Mouse (Mus musculus) stomach, embryonic 14.5 days (tissue): ENCODE data around the gene Sugp2. TPM values are rescaled to one million over a fixed set of nuclear protein-coding genes. Genes with fewer than 3 reads are reported as not detected.

ENCODE experiments used
- ATAC-seq: fragments of 200-750 bp; cut with Nextera tagmentation; 2 replicates; pipeline ENCODE4 v1.8.0; 2017; ENCODE audit warnings: low read depth, moderate TSS enrichment; ENCODE audit not compliant: insufficient number of reproducible peaks, insufficient read depth, low FRiP score
- H3K27ac ChIP-seq: fragments of 300-500 bp; sonication (generic); 2 replicates; pipeline ENCODE4 v1.5.1; 2014; ENCODE audit warnings: mild to moderate bottlenecking, low read length, moderate library complexity, mixed read lengths
- H3K27me3 ChIP-seq: fragments of 300-500 bp; sonication (generic); 2 replicates; pipeline ENCODE4 v1.6.1; 2014; ENCODE audit warnings: low read length, control low read depth, mixed read lengths; ENCODE audit not compliant: control insufficient read depth, insufficient read depth
- H3K36me3 ChIP-seq: fragments of 300-500 bp; sonication (generic); 2 replicates; pipeline ENCODE4 v1.6.1; 2014; ENCODE audit warnings: mild to moderate bottlenecking, control low read depth, low read length, moderate library complexity, mixed read lengths; ENCODE audit not compliant: control insufficient read depth, insufficient read depth
- H3K4me1 ChIP-seq: fragments of 300-500 bp; sonication (generic); 2 replicates; pipeline ENCODE4 v1.6.1; 2014; ENCODE audit warnings: low read length, control low read depth, mixed read lengths; ENCODE audit not compliant: control insufficient read depth, insufficient read depth
- H3K4me2 ChIP-seq: fragments of 300-500 bp; sonication (generic); replicated peaks from 2 replicates; pipeline ENCODE4 v1.6.1; 2014; ENCODE audit warnings: low read depth, low read length, control low read depth
- H3K4me3 ChIP-seq: fragments of 300-500 bp; sonication (generic); 2 replicates; pipeline ENCODE4 v1.5.1; 2014; ENCODE audit warnings: low read depth, low read length, control low read depth
- H3K9ac ChIP-seq: fragments of 300-500 bp; sonication (generic); replicated peaks from 2 replicates; pipeline ENCODE4 v1.6.1; 2014; ENCODE audit warnings: low read depth, mild to moderate bottlenecking, control low read depth, low read length, moderate library complexity, mixed read lengths
- H3K9me3 ChIP-seq: fragments of 300-500 bp; sonication (generic); 2 replicates; pipeline ENCODE4 v1.6.1; 2016; ENCODE audit warnings: low read depth, low read length, control low read depth; ENCODE audit not compliant: control insufficient read depth
- WGBS: fragments of 180-500 bp; shearing (Covaris S2); extraction: QIAGEN DNeasy Blood & Tissue Kit; methylation state at CpG from one replicate; pipeline ENCODE4 v1.1.7; 2014; 5-methylcytosine and 5-hydroxymethylcytosine counted together
- polyA plus RNA-seq: library from polyadenylated mRNA; unstranded; fragments of >200 nt; fragmentation: Nextera tagmentation; extraction: Ambion mirVana; gene quantifications from 2 replicates; pipeline ENCODE4 v1.2.1, GENCODE M21; 2014

The Sugp2 gene
- polyA plus RNA-seq, 1 experiment from 2014 or later: 30.7 TPM

- no peaks in the 10 kb centered on the region for H3K27me3 ChIP-seq
- no peak overlapping the region for H3K27ac ChIP-seq
- no peak for ATAC-seq
- WGBS: 65% methylated on average over 4 of the region's 4 CpGs
- H3K4me1 ChIP-seq: 0 out of 2 replicates have a peak, but pooled peaks cover 2% of the 10 kb centered on the region
- no peaks in the 10 kb centered on the region for H3K9me3 ChIP-seq
- H3K4me3 ChIP-seq: no peak overlapping the region
- no peaks in the 10 kb centered on the region for H3K36me3 ChIP-seq
- H3K9ac ChIP-seq: no peak overlapping the region
- H3K4me2 ChIP-seq: no peak overlapping the region
Observed at GRCm38 (mm10) chr8:70203072-70203471, 31.0 kb upstream of the Sugp2 start.

GRCm38 (mm10) chr8:70204757-70205156 is 29.3 kb upstream of the Sugp2 start:
- Histone ChIP-seq H3K4me2 (no peak overlapping the region), H3K27me3 (no peaks in the 10 kb centered on the region), H3K9me3 (no peaks in the 10 kb centered on the region), H3K36me3 (no peaks in the 10 kb centered on the region), H3K9ac (no peak overlapping the region), H3K4me1 (0 out of 2 replicates have a peak, but pooled peaks cover 2% of the 10 kb centered on the region), H3K27ac (no peak overlapping the region), H3K4me3 (no peak overlapping the region)
- no peak for ATAC-seq
- WGBS: 68% methylated on average over 1 of the region's 1 CpGs

GRCm38 (mm10) chr8:70208130-70208529 is 25.9 kb upstream of the Sugp2 start:
- H3K4me2 ChIP-seq: no peak overlapping the region
- no peaks in the 10 kb centered on the region for H3K27me3 ChIP-seq
- no peak overlapping the region for H3K4me3 ChIP-seq
- no peak for ATAC-seq
- H3K36me3 ChIP-seq: no peaks in the 10 kb centered on the region
- H3K27ac ChIP-seq: no peak overlapping the region
- 45% methylated on average over 1 of the region's 1 CpGs for WGBS
- no peaks in the 10 kb centered on the region for H3K9me3 ChIP-seq
- peaks cover 9% of the 10 kb centered on the region; the same call in 1 of the 2 replicates for H3K4me1 ChIP-seq
- H3K9ac ChIP-seq: no peak overlapping the region

- ATAC-seq: no peak
- Histone ChIP-seq H3K27ac (no peak overlapping the region), H3K9ac (no peak overlapping the region), H3K9me3 (no peaks in the 10 kb centered on the region), H3K36me3 (no peaks in the 10 kb centered on the region), H3K4me2 (0 out of 2 replicates have a peak overlapping the region, but pooled peaks have one; percentile 10), H3K4me1 (peaks cover 9% of the 10 kb centered on the region; the same call in 1 of the 2 replicates), H3K4me3 (no peak overlapping the region), H3K27me3 (no peaks in the 10 kb centered on the region)
- 22% methylated on average over 8 of the region's 8 CpGs for WGBS
Observed at GRCm38 (mm10) chr8:70210538-70210937, 23.5 kb upstream of the Sugp2 start.

- peak overlapping the region; percentile 99 for H3K4me2 ChIP-seq
- H3K27ac ChIP-seq: no peak overlapping the region
Observed at GRCm38 (mm10) chr8:70211275-70211674, 22.8 kb upstream of the Sugp2 start.

GRCm38 (mm10) chr8:70211726-70212111 is 22.3 kb upstream of the Sugp2 start:
- Histone ChIP-seq H3K27ac (no peak overlapping the region), H3K9me3 (no peaks in the 10 kb centered on the region), H3K4me1 (peaks cover 9% of the 10 kb centered on the region; the same call in 1 of the 2 replicates), H3K36me3 (no peaks in the 10 kb centered on the region), H3K4me2 (peak overlapping the region; percentile 99), H3K27me3 (no peaks in the 10 kb centered on the region), H3K4me3 (peak overlapping the region; percentile 68), H3K9ac (peak overlapping the region; percentile 63)
- no peak for ATAC-seq
- under 1% methylated on average over 31 of the region's 31 CpGs for WGBS

More at GRCm38 (mm10) chr8:70211275-70211674, 22.8 kb upstream of the Sugp2 start:
- no peaks in the 10 kb centered on the region for H3K36me3 ChIP-seq
- no peaks in the 10 kb centered on the region for H3K27me3 ChIP-seq
- 67% methylated on average over 1 of the region's 1 CpGs for WGBS
- peak overlapping the region; percentile 68 for H3K4me3 ChIP-seq
- ATAC-seq: no peak
- H3K9ac ChIP-seq: peak overlapping the region; percentile 63; the same call in 1 of the 2 replicates
- H3K9me3 ChIP-seq: no peaks in the 10 kb centered on the region
- H3K4me1 ChIP-seq: peaks cover 9% of the 10 kb centered on the region; the same call in 1 of the 2 replicates

GRCm38 (mm10) chr8:70212112-70213055 is 21.6 kb upstream of the Sugp2 start, which contains the start of gene Slc25a42:
Gene Slc25a42, minus strand, starts transcription at chr8:70212305.
- Histone ChIP-seq H3K27ac (no peak within 1 kb of the TSS), H3K27me3 (no peaks in the 10 kb centered on the region)
- peak; percentile 98 for ATAC-seq

GRCm38 (mm10) chr8:70214411-70214810 is 19.6 kb upstream of the Sugp2 start:
- no peaks in the 10 kb centered on the region for H3K9me3 ChIP-seq
- H3K4me2 ChIP-seq: no peak overlapping the region
- H3K36me3 ChIP-seq: no peaks in the 10 kb centered on the region
- H3K9ac ChIP-seq: no peak overlapping the region
- H3K4me3 ChIP-seq: no peak overlapping the region
- peaks cover 9% of the 10 kb centered on the region; the same call in 1 of the 2 replicates for H3K4me1 ChIP-seq
- 78% methylated on average over 3 of the region's 3 CpGs for WGBS
- no peak overlapping the region for H3K27ac ChIP-seq
- H3K27me3 ChIP-seq: no peaks in the 10 kb centered on the region
- ATAC-seq: no peak

More at GRCm38 (mm10) chr8:70212112-70213055, 21.6 kb upstream of the Sugp2 start, which contains the start of gene Slc25a42:
- peak within 1 kb of the TSS; percentile 63 for H3K9ac ChIP-seq
- H3K9me3 ChIP-seq: no peaks in the 10 kb centered on the region
- H3K4me1 ChIP-seq: peaks cover 9% of the 10 kb centered on the region; the same call in 1 of the 2 replicates
- WGBS: under 1% methylated on average over 66 of the region's 66 CpGs
- H3K4me3 ChIP-seq: peak within 1 kb of the TSS; percentile 68
- peak within 1 kb of the TSS; percentile 99 for H3K4me2 ChIP-seq
- H3K36me3 ChIP-seq: no peaks in the 10 kb centered on the region
